Comparison of ENCODE assay signal across 13 mouse cellular contexts in the genomic region with DNA sequence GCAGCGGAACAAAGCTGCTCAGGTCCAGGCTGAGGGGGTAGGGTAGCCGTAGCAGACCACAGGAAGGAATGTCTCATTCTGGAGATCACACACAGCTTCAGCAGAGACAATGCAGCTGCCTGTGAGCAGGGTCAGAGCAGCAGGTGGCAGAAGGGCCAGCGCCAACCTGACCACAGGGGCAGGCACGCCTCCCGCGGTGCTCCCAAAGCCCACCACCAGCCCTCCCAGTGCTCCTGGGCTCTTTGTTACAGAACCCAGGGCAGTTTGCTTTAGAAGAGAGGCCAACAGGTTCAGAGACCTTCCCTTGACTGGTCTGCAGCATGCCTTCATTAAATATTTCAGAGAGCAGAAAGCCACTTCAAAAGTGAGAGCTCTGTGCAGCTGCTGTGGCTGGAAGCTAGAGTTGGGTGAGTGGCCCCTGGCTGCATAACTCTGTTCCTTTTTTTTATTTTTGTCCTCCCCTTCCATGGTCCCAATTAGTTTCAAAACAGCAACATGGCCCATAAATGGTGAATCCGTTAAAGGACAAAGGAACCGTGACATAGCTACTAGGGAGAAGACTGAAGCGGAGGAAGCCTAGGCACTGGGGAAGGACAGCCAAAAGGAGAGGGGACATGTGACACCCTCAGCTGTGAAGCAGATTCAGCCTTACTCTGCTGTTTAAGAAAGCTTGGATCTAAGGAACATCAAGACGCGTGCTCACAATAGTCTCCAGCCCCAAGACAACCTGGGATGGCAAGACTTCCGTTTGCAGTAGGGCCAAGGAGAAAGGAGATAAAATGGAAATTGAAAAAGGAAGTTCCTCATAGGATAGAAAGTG.
DNase-seq lines count a peak whose midpoint lies in the region; ATAC-seq and TF ChIP-seq lines count a peak whose summit lies in the region.
"Had no signal": no experiment of that assay in that cellular context is flagged by ENCODE, and none has a peak within 500 bp of the region (broad histone marks: within the 10 kb centered on the region; RNA-seq: fewer than 3 reads in every experiment).

No protein-coding gene starts in this region.

- H3K4me3 ChIP-seq in forebrain, embryonic 11.5 days (ENCODE audit: low read depth, low read length): no peak overlapping the region
- no peak overlapping the region for H3K4me3 ChIP-seq in forebrain, postnatal 0 days (ENCODE audit: low read depth, low read length)
- H3K4me3 ChIP-seq: neural tube, embryonic 12.5 days had no signal

- H3K4me2 ChIP-seq in forebrain, embryonic 11.5 days (ENCODE audit: low read depth, low read length, severe bottlenecking): no peak overlapping the region
- no peak overlapping the region for H3K4me2 ChIP-seq in forebrain, postnatal 0 days (ENCODE audit: low read depth)
- H3K4me2 ChIP-seq: neural tube, embryonic 12.5 days had no signal

- no peak overlapping the region for H3K27ac ChIP-seq in forebrain, embryonic 11.5 days (ENCODE audit: low read depth, low read length)
- no peak overlapping the region for H3K27ac ChIP-seq in forebrain, postnatal 0 days (ENCODE audit: low read depth, low read length)
- H3K27ac ChIP-seq: neural tube, embryonic 12.5 days; stomach, postnatal 0 days had no signal

- no peak for TF ChIP-seq CTCF in forebrain, postnatal 0 days (IDR thresholded peaks at IDR 0.05; ENCODE audit: low read depth)

- H3K27me3 ChIP-seq in forebrain, embryonic 11.5 days (ENCODE audit: control insufficient read depth, insufficient read depth, low read length): no peaks in the 10 kb centered on the region
- H3K27me3 ChIP-seq in forebrain, postnatal 0 days (ENCODE audit: insufficient read depth, low read length): no peaks in the 10 kb centered on the region
- H3K27me3 ChIP-seq: neural tube, embryonic 12.5 days had no signal

- no peak overlapping the region for H3K9ac ChIP-seq in forebrain, embryonic 11.5 days (ENCODE audit: low read length)
- H3K9ac ChIP-seq in forebrain, postnatal 0 days: no peak overlapping the region
- H3K9ac ChIP-seq: neural tube, embryonic 12.5 days had no signal

- peak; percentile 49 for DNase-seq in forebrain, embryonic 11.5 days (ENCODE audit: low spot score)
- DNase-seq in forebrain, postnatal 0 days: no peak
- DNase-seq in kidney, postnatal 4 days: peak; percentile 11 to 14
- no peak for DNase-seq in kidney, adult 9 months
- DNase-seq in embryo, embryonic 9.5 days (ENCODE audit: extremely low spot score): peak; percentile 24
- DNase-seq in mesoderm, embryonic 11.5 days (ENCODE audit: low read depth, low spot score): peak; percentile 32
- DNase-seq in urinary bladder, adult 18-20 months (ENCODE audit: low spot score in 2 of 2): no peak
- no peak for DNase-seq in right cerebral cortex, postnatal 10 days (ENCODE audit: low spot score in 2 of 2)
- DNase-seq: liver; lung, postnatal 36 days; right cerebral cortex, postnatal 14 days had no signal

- no peak; the same call in 1 of the 2 replicates for ATAC-seq in forebrain, embryonic 11.5 days (replicated peaks; ENCODE audit: low FRiP score)
- ATAC-seq in forebrain, postnatal 0 days: no peak; the same call in 1 of the 2 replicates

- no peaks in the 10 kb centered on the region for H3K36me3 ChIP-seq in forebrain, embryonic 11.5 days (ENCODE audit: control insufficient read depth, insufficient read depth, low read length)
- H3K36me3 ChIP-seq in forebrain, postnatal 0 days (ENCODE audit: insufficient read depth): no peaks in the 10 kb centered on the region
- H3K36me3 ChIP-seq: neural tube, embryonic 12.5 days had no signal

- H3K9me3 ChIP-seq in forebrain, embryonic 11.5 days (ENCODE audit: control insufficient read depth, low read length): no peaks in the 10 kb centered on the region
- no peaks in the 10 kb centered on the region for H3K9me3 ChIP-seq in forebrain, postnatal 0 days (ENCODE audit: low read length)
- H3K9me3 ChIP-seq: neural tube, embryonic 12.5 days had no signal

- 0 out of 2 replicates have a peak, but pooled peaks cover 4% of the 10 kb centered on the region for H3K4me1 ChIP-seq in forebrain, embryonic 11.5 days (replicated peaks; ENCODE audit: control insufficient read depth, insufficient read depth, low read length)
- no peaks in the 10 kb centered on the region for H3K4me1 ChIP-seq in forebrain, postnatal 0 days (ENCODE audit: insufficient read depth)

- WGBS in forebrain, embryonic 11.5 days: 42% methylated on average over 12 of the region's 12 CpGs
- 47% methylated on average over 12 of the region's 12 CpGs for WGBS in forebrain, postnatal 0 days

Comparison
In these comparisons a context has a peak if more than half of its experiments do, and no peak if none do; other contexts are left out.
1. DNase-seq: peak in forebrain, embryonic 11.5 days (single experiment), kidney, postnatal 4 days (2 of 2), embryo, embryonic 9.5 days (single experiment) and mesoderm, embryonic 11.5 days (single experiment); none in forebrain, postnatal 0 days (single experiment), kidney, adult 9 months (single experiment), urinary bladder, adult 18-20 months (0 of 2) and right cerebral cortex, postnatal 10 days (0 of 2).